11 mouse cellular contexts compared by ENCODE assay signal in genomic region chr6:57609631-57610030, GRCm38 (mm10). TPM values are rescaled to one million over a fixed set of nuclear protein-coding genes. Genes with fewer than 3 reads are reported as not detected.
DNase-seq lines count a peak whose midpoint lies in the region; ATAC-seq and TF ChIP-seq lines count a peak whose summit lies in the region.
"Had no signal": no experiment of that assay in that cellular context is flagged by ENCODE, and none has a peak within 500 bp of the region (broad histone marks: within the 10 kb centered on the region; RNA-seq: fewer than 3 reads in every experiment).

No protein-coding gene starts in this region.

- H3K4me2 ChIP-seq in intestine, postnatal 0 days (replicated peaks; ENCODE audit: low read depth), result no peak overlapping the region
- H3K4me2 ChIP-seq in intestine, embryonic 16.5 days (ENCODE audit: low read depth, low read length), result no peak overlapping the region
- H3K4me2 ChIP-seq: midbrain, embryonic 15.5 days had no signal

- no peak overlapping the region for H3K4me3 ChIP-seq in intestine, postnatal 0 days (ENCODE audit: low read depth, low read length)
- H3K4me3 ChIP-seq in intestine, embryonic 16.5 days (ENCODE audit: low read length), result no peak overlapping the region
- H3K4me3 ChIP-seq: midbrain, embryonic 15.5 days had no signal

- no peaks in the 10 kb centered on the region for H3K27me3 ChIP-seq in intestine, postnatal 0 days (replicated peaks; ENCODE audit: control insufficient read depth, insufficient read depth, low read length)
- H3K27me3 ChIP-seq in intestine, embryonic 16.5 days (replicated peaks; ENCODE audit: control insufficient read depth, insufficient read depth, low read length), result no peaks in the 10 kb centered on the region
- H3K27me3 ChIP-seq: midbrain, embryonic 15.5 days had no signal

- TF ChIP-seq CTCF in intestine, postnatal 0 days (IDR thresholded peaks at IDR 0.05; ENCODE audit: low read depth), result peak; percentile 59

- DNase-seq in B cell, adult 2 months, result peak; percentile 12 to 35
- DNase-seq in ES-CJ7 (ENCODE audit: low read depth, low spot score), result peak; percentile 67
- DNase-seq in urinary bladder, postnatal 14 days (ENCODE audit: low spot score), result no peak
- DNase-seq in right cerebral cortex, postnatal 14 days, result no peak
- no peak for DNase-seq in left cerebral cortex, adult 9 months (ENCODE audit: low spot score in 2 of 2)
- DNase-seq: gastrocnemius, postnatal 10 days; layer of hippocampus, postnatal 36 days had no signal

- H3K36me3 ChIP-seq in intestine, postnatal 0 days (ENCODE audit: control insufficient read depth, insufficient read depth), result no peaks in the 10 kb centered on the region
- no peaks in the 10 kb centered on the region for H3K36me3 ChIP-seq in intestine, embryonic 16.5 days (ENCODE audit: control insufficient read depth, insufficient read depth, low read length)
- H3K36me3 ChIP-seq: midbrain, embryonic 15.5 days had no signal

- H3K9ac ChIP-seq in intestine, postnatal 0 days (ENCODE audit: low read depth, low read length), result no peak overlapping the region
- H3K9ac ChIP-seq in intestine, embryonic 16.5 days (ENCODE audit: low read depth, low read length), result no peak overlapping the region
- H3K9ac ChIP-seq: midbrain, embryonic 15.5 days had no signal

- H3K9me3 ChIP-seq in intestine, postnatal 0 days (ENCODE audit: control insufficient read depth), result no peaks in the 10 kb centered on the region
- no peaks in the 10 kb centered on the region for H3K9me3 ChIP-seq in intestine, embryonic 16.5 days (ENCODE audit: control insufficient read depth, low read length)
- H3K9me3 ChIP-seq: midbrain, embryonic 15.5 days had no signal

- ATAC-seq in intestine, postnatal 0 days, result no peak
- ATAC-seq in intestine, embryonic 16.5 days, result no peak
- peak; percentile 35 for ATAC-seq in inflammation-experienced regulatory T-cells, adult 6 months
- ATAC-seq: midbrain, embryonic 15.5 days had no signal

- no peak overlapping the region for H3K27ac ChIP-seq in intestine, postnatal 0 days (ENCODE audit: low read depth, low read length)
- H3K27ac ChIP-seq in intestine, embryonic 16.5 days (ENCODE audit: low read length), result no peak overlapping the region
- H3K27ac ChIP-seq: midbrain, embryonic 15.5 days had no signal

- WGBS in intestine, postnatal 0 days, result 51% methylated on average over 2 of the region's 2 CpGs
- WGBS in intestine, embryonic 16.5 days, result 49% methylated on average over 2 of the region's 2 CpGs

- no peaks in the 10 kb centered on the region for H3K4me1 ChIP-seq in intestine, postnatal 0 days (replicated peaks; ENCODE audit: control insufficient read depth, insufficient read depth, low read length)
- no peaks in the 10 kb centered on the region for H3K4me1 ChIP-seq in intestine, embryonic 16.5 days (ENCODE audit: control insufficient read depth, insufficient read depth, low read length)
- H3K4me1 ChIP-seq: midbrain, embryonic 15.5 days had no signal

RNA-seq across cellular contexts. Expression of gene Herc6, which starts 28.8 kb away (rescaled TPM):
- 3.9 and 4.4 TPM in 2 replicates for polyA plus RNA-seq in intestine, postnatal 0 days (2015; fragmentation: Nextera tagmentation; extraction: Ambion mirVana)
- 1.2 and 2.0 TPM in 2 replicates for polyA plus RNA-seq in intestine, embryonic 16.5 days (2015; fragmentation: Nextera tagmentation; extraction: Ambion mirVana)
- polyA plus RNA-seq in inflammation-experienced regulatory T-cells, adult 6 months (2017; shearing (Covaris generic)), result 10 to 100 TPM; 18.3 to 35.1 (median 24.0) TPM

Comparison
In these comparisons a context has a peak if more than half of its experiments do, and no peak if none do; other contexts are left out.
1. DNase-seq: peak in B cell, adult 2 months (2 of 2) and ES-CJ7 (single experiment); none in urinary bladder, postnatal 14 days (single experiment), right cerebral cortex, postnatal 14 days (single experiment) and left cerebral cortex, adult 9 months (0 of 2).